Mouse (Mus musculus) limb, embryonic 14.5 days (tissue): ENCODE results near the gene Rrp12. TPM values are rescaled to one million over a fixed set of nuclear protein-coding genes. Genes with fewer than 3 reads are reported as not detected.
A peak's percentile ranks its signal among the peaks of the same experiment; 100 is the strongest.
"Not testable (repeated sequence)": the region's sequence is repeated elsewhere in the genome, so short reads cannot be mapped to it uniquely, and the experiment has no call there.

Source experiments
- ATAC-seq: fragments of 200-750 bp; cut with Nextera tagmentation; 2 replicates; pipeline ENCODE4 v1.8.0; 2017; ENCODE audit warnings: low read depth, moderate number of reproducible peaks, moderate TSS enrichment; ENCODE audit not compliant: low FRiP score
- DNase-seq: peaks from one replicate; pipeline ENCODE4 v3.0.0-alpha.2; 2015; ENCODE audit warnings: low spot score
- H3K27ac ChIP-seq: fragments of 300-500 bp; sonication (generic); replicated peaks from 2 replicates; pipeline ENCODE4 v1.5.1; 2014; ENCODE audit warnings: low read depth, mild to moderate bottlenecking, low read length, moderate library complexity, mixed read lengths
- H3K27me3 ChIP-seq: fragments of 300-500 bp; sonication (generic); 2 replicates; pipeline ENCODE4 v1.6.1; 2014; ENCODE audit warnings: low read length, mixed read lengths; ENCODE audit not compliant: control insufficient read depth, insufficient read depth
- H3K36me3 ChIP-seq: fragments of 300-500 bp; sonication (generic); 2 replicates; pipeline ENCODE4 v1.6.1; 2014; ENCODE audit warnings: mild to moderate bottlenecking, low read length, moderate library complexity, mixed read lengths; ENCODE audit not compliant: control insufficient read depth, insufficient read depth
- H3K4me1 ChIP-seq: fragments of 300-500 bp; sonication (generic); 2 replicates; pipeline ENCODE4 v1.6.1; 2014; ENCODE audit warnings: antibody characterized with exemption, low read length, mixed read lengths; ENCODE audit not compliant: control insufficient read depth, insufficient read depth
- H3K4me2 ChIP-seq: fragments of 300-500 bp; sonication (generic); replicated peaks from 2 replicates; pipeline ENCODE4 v1.6.1; 2014; ENCODE audit warnings: low read depth, mild to moderate bottlenecking, low read length, moderate library complexity; ENCODE audit not compliant: severe bottlenecking
- H3K4me3 ChIP-seq: fragments of 300-500 bp; sonication (generic); replicated peaks from 2 replicates; pipeline ENCODE4 v1.5.1; 2014; ENCODE audit warnings: low read length
- H3K9ac ChIP-seq: fragments of 300-500 bp; sonication (generic); 2 replicates; pipeline ENCODE4 v1.6.1; 2014; ENCODE audit warnings: mild to moderate bottlenecking, low read depth, low read length, moderate library complexity; ENCODE audit not compliant: severe bottlenecking
- H3K9me3 ChIP-seq: fragments of 300-500 bp; sonication (generic); 2 replicates; pipeline ENCODE4 v1.6.1; 2016; ENCODE audit warnings: low read length; ENCODE audit not compliant: control insufficient read depth
- POLR2A ChIP-seq: fragments of 200-500 bp; IDR thresholded peaks from 2 replicates; pipeline ENCODE4 v1.8.0; 2012; ENCODE audit warnings: inconsistent platforms, mild to moderate bottlenecking, moderate library complexity, borderline replicate concordance; ENCODE audit not compliant: insufficient read depth, insufficient read length; ENCODE audit errors: extremely low read depth
- WGBS: fragments of 180-500 bp; shearing (Covaris S2); extraction: QIAGEN DNeasy Blood & Tissue Kit; methylation state at CpG from one replicate; pipeline ENCODE4 v1.1.7; 2014; 5-methylcytosine and 5-hydroxymethylcytosine counted together
- polyA plus RNA-seq, 2 experiments: library from polyadenylated mRNA; depleted of rRNA in 1 of 2; stranded (reverse) in 1 of 2; unstranded in 1 of 2; fragments of >200 nt; fragmentation: Nextera tagmentation in 1 of 2; extraction: Ambion mirVana in 1 of 2; gene quantifications; 2 replicates each; pipeline versions ENCODE4 v1.2.1 to v1.2.3; 2012 to 2014

The Rrp12 gene
- polyA plus RNA-seq, 2 experiments = 13.2 to 13.9 TPM

DNA sequence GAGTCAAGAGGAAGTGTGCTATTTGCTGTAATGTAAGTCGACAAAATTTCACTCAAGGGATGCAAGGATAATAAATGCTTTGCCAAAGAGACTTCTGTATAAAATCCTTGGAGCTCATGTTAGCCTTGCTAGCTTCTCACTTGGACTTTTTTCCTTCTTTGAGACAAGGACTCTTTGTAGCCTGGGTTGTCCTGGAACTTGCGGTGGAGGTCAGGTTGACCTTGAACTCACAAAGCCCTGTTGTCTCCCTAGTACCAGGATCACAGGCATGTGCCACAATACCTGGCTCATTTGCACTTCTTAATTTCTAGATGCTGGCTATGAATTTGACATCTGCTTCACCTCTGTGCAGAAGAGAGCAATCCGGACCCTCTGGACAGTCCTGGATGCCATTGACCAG lies 19.3 kb upstream of the Rrp12 start:
- Histone ChIP-seq H3K27me3 (no peaks in the 10 kb centered on the region), H3K36me3 (peaks cover 38% of the 10 kb centered on the region), H3K9me3 (no peaks in the 10 kb centered on the region), H3K27ac (no peak overlapping the region), H3K9ac (no peak overlapping the region), H3K4me1 (peaks cover 20% of the 10 kb centered on the region), H3K4me3 (no peak overlapping the region), H3K4me2 (no peak overlapping the region)
- 75% methylated on average over 3 of the region's 3 CpGs for WGBS
- ATAC-seq (no peak), DNase-seq (no peak)
- TF ChIP-seq POLR2A = no peak

- not testable (repeated sequence) for H3K27me3 ChIP-seq, H3K9me3 ChIP-seq, DNase-seq, H3K27ac ChIP-seq, ATAC-seq, H3K9ac ChIP-seq
- H3K4me1 ChIP-seq = peaks cover 20% of the 10 kb centered on the region
- peak overlapping the region; percentile 5; the same call in 1 of the 2 replicates for H3K4me3 ChIP-seq
- peak overlapping the region; percentile 66 for H3K4me2 ChIP-seq
- peaks cover 35% of the 10 kb centered on the region for H3K36me3 ChIP-seq
Observed at GRCm38 (mm10) chr19:41914592-41914882, 18.6 kb upstream of the Rrp12 start.

DNA sequence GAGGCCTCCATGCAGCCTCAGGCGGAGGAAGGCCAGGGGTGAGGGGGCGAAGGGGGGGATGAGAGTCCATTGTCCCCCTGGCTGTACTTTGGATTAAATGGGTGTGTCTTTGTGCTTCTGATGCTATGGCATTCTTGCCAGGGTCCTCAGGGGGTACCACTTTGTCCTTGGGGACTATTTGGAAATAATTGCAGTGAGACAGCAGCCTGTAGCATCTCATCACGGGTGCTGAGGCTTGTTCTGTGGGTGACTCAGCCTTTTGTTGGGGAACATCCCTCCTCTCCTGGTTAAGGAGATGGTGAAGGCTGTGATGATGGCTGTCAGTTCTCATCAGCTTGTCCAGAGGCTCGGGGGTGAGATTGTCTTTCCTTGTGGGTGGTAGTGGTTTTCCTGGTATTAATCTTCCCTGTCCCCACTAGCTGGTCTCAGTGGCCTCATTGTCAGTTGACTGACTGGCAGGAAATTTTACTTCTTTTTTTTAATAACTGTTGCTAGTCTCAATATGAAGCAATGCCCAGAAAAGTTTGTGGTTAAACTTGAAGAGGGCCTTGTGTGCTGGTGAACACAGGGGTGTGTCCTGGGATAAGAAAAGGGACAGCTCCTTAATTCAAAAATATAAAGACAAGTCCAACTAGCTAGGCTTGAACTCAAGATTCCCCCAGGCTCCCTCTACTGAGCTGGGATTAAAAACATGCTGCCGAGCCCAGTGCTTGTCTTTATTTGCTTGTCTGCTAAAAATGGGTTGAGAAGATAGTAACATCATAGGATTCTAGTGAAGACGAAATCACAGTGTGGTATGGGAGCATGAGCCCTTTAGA lies 18.0 kb upstream of the Rrp12 start:
- Histone ChIP-seq H3K4me3 (peak overlapping the region; percentile 91), H3K36me3 (peaks cover 29% of the 10 kb centered on the region), H3K9ac (peak overlapping the region; percentile 84), H3K27me3 (no peaks in the 10 kb centered on the region), H3K27ac (no peak overlapping the region), H3K4me1 (peaks cover 20% of the 10 kb centered on the region), H3K4me2 (peak overlapping the region; percentile 66), H3K9me3 (no peaks in the 10 kb centered on the region)
- TF ChIP-seq POLR2A = no peak
- no peak for DNase-seq
- ATAC-seq = no peak
- WGBS = 55% methylated on average over 6 of the region's 6 CpGs

DNA sequence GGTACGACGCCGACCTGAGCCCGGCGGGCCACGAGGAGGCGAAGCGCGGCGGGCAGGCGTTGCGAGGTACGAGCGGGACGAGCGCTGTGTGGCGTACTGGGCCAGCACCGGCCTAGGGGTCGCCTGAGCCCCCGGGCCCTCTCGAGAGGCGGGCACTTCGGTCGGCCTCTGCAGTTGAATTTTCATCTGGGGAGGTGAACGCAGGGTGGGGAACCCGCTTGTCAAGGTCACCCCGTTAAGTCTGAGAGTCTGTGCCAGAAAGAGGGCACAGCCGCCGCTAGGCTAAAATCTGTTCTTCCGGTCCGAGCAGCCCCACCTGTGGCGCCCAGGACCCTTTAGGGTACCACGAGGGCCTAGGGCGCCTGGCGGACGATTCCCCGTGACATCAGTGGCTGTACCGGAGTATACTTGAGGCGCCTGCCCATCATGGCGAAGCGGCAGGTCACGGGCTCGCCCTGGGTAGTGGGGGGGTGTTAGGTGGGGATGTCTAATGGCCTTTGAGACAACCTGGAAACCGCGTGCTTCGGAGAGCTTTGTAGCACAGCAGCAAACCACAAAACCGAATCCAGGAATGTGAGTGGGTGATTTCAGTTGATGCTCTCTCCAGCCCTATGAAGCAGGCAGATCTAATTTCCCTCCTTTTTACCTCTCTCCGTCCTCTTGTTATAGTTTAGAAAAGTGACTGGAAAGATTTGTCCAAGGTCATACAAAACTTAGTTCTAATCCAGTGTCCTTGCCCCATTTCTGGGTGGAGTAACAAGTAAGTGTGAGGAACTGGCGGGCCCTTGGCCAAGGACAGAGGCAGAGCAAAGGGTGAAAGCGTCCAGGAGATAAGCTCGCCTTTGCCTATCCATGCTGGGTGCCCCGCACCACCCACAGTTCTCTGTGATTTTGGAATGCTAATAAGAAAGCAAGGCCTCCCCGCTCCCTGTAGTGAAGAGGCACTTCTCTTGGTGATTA lies 16.4 kb upstream of the Rrp12 start:
- TF ChIP-seq POLR2A = no peak
- Histone ChIP-seq H3K36me3 (peaks cover 22% of the 10 kb centered on the region), H3K4me3 (peak overlapping the region; percentile 91), H3K4me1 (peaks cover 20% of the 10 kb centered on the region), H3K9me3 (no peaks in the 10 kb centered on the region), H3K27me3 (no peaks in the 10 kb centered on the region), H3K9ac (peak overlapping the region; percentile 84), H3K4me2 (peak overlapping the region; percentile 66), H3K27ac (peak overlapping the region; percentile 69)
- DNase-seq = no peak
- WGBS = 2% methylated on average over 40 of the region's 53 CpGs
- ATAC-seq = peak; percentile 55

GRCm38 (mm10) chr19:41911178-41912073 lies 15.5 kb upstream of the Rrp12 start, which contains the start of gene Pgam1:
Gene Pgam1 (plus strand): TSS chr19:41911923.
- 7% methylated on average over 38 of the region's 54 CpGs for WGBS
- Histone ChIP-seq H3K9ac (peak within 1 kb of the TSS; percentile 84), H3K9me3 (no peaks in the 10 kb centered on the region), H3K27ac (peak within 1 kb of the TSS; percentile 69), H3K4me3 (peak within 1 kb of the TSS; percentile 91), H3K36me3 (peaks cover 13% of the 10 kb centered on the region), H3K4me1 (peaks cover 20% of the 10 kb centered on the region), H3K27me3 (no peaks in the 10 kb centered on the region), H3K4me2 (peak within 1 kb of the TSS; percentile 66)
- ATAC-seq (peak; percentile 95), DNase-seq (peak; percentile 97)
- TF ChIP-seq POLR2A = peak; percentile 75; the same call in 1 of the 2 replicates
